Mouse (Mus musculus): ENCODE results near the gene Alg6. TPM values are rescaled to one million over a fixed set of nuclear protein-coding genes. Genes with fewer than 3 reads are reported as not detected.

The Alg6 gene
- polyA plus RNA-seq, 1 experiment from 2014 or later: 21.9 TPM

DNA sequence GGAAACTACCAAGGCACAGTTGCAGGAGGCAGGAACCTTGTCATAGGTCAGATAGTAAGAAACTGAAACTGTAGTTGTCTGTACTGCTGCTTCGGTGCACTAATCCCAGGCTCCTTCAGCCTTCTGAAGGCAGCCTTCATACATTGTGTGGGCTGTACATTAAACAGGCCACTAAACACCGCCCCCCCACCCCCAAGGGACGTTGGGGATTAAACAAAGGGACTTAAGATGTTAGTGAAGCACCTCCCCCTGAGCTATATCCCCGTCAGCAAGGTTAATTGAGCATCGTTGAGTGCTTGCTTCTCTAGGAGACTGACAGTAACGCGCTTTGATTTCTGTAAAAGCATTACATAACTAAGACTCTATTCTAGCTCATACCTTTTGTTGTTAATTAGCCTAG, 24.4 kb downstream of the Alg6 start:
- no peak overlapping the region for H3K4me2 ChIP-seq (replicated peaks)
- H3K4me1 ChIP-seq: peaks cover 6% of the 10 kb centered on the region
- H3K27me3 ChIP-seq: no peaks in the 10 kb centered on the region
- no peak overlapping the region for H3K4me3 ChIP-seq
- 37% methylated on average over 7 of the region's 7 CpGs for WGBS
- no peaks in the 10 kb centered on the region; the same call in 1 of the 2 replicates for H3K36me3 ChIP-seq
- no peaks in the 10 kb centered on the region for H3K9me3 ChIP-seq
- H3K27ac ChIP-seq: no peak overlapping the region
- no peak for ATAC-seq (ENCODE audit: low FRiP score, low read depth)
- H3K9ac ChIP-seq: no peak overlapping the region

GRCm38 (mm10) chr4:99752426-99752825, 37.0 kb downstream of the Alg6 start:
- peaks cover 29% of the 10 kb centered on the region for H3K36me3 ChIP-seq
- WGBS: 84% methylated on average over 5 of the region's 5 CpGs
- ATAC-seq (ENCODE audit: low FRiP score, low read depth): no peak
- H3K4me1 ChIP-seq: no peaks in the 10 kb centered on the region
- H3K4me2 ChIP-seq (replicated peaks): no peak overlapping the region
- no peaks in the 10 kb centered on the region for H3K9me3 ChIP-seq
- no peak overlapping the region for H3K27ac ChIP-seq
- no peak overlapping the region for H3K9ac ChIP-seq
- H3K27me3 ChIP-seq: no peaks in the 10 kb centered on the region
- H3K4me3 ChIP-seq: no peak overlapping the region

DNA sequence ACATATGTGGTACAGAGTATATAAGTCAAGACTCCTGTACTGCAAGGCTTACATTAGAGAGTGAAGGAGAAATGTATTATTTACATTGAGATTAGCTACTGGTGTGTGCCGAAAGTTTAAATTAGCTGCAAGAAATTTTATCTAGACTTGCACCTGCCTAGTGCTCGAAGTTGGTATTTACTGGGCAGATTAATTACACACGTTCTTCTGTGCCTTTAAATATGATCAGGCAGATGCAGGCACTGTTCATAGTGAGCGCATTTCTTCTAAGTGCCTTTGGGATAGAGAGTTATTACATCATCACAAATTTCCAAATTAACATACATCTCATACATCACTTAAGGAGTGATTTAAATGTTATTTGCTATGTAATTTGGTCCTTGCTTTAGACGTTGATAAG, 50.8 kb downstream of the Alg6 start:
- WGBS: 68% methylated on average over 5 of the region's 5 CpGs
- Histone ChIP-seq H3K27me3 (no peaks in the 10 kb centered on the region), H3K4me1 (no peaks in the 10 kb centered on the region), H3K27ac (no peak overlapping the region), H3K36me3 (no peaks in the 10 kb centered on the region), H3K4me3 (no peak overlapping the region), H3K9ac (no peak overlapping the region), H3K4me2 (replicated peaks) (no peak overlapping the region), H3K9me3 (no peaks in the 10 kb centered on the region)
- ATAC-seq (ENCODE audit: low FRiP score, low read depth): peak; percentile 24; the same call in 1 of the 2 replicates

- no peak overlapping the region for H3K4me3 ChIP-seq
- WGBS: 38% methylated on average over 1 of the region's 1 CpGs
- no peak overlapping the region for H3K4me2 ChIP-seq (replicated peaks)
- ATAC-seq (ENCODE audit: low FRiP score, low read depth): peak; percentile 79
- no peaks in the 10 kb centered on the region for H3K27me3 ChIP-seq
- H3K36me3 ChIP-seq: no peaks in the 10 kb centered on the region
- H3K27ac ChIP-seq: no peak overlapping the region
- H3K4me1 ChIP-seq: no peaks in the 10 kb centered on the region
- H3K9me3 ChIP-seq: no peaks in the 10 kb centered on the region
- no peak overlapping the region for H3K9ac ChIP-seq
Measured at GRCm38 (mm10) chr4:99766753-99767152, 51.3 kb downstream of the Alg6 start.

- Histone ChIP-seq H3K4me2 (replicated peaks) (no peak overlapping the region), H3K9me3 (no peaks in the 10 kb centered on the region), H3K27me3 (no peaks in the 10 kb centered on the region), H3K36me3 (no peaks in the 10 kb centered on the region), H3K4me1 (no peaks in the 10 kb centered on the region), H3K4me3 (no peak overlapping the region), H3K9ac (no peak overlapping the region), H3K27ac (no peak overlapping the region)
- no peak for ATAC-seq (ENCODE audit: low FRiP score, low read depth)
- WGBS: 97% methylated on average over 5 of the region's 5 CpGs
Measured at GRCm38 (mm10) chr4:99770555-99770954, 55.1 kb downstream of the Alg6 start.

DNA sequence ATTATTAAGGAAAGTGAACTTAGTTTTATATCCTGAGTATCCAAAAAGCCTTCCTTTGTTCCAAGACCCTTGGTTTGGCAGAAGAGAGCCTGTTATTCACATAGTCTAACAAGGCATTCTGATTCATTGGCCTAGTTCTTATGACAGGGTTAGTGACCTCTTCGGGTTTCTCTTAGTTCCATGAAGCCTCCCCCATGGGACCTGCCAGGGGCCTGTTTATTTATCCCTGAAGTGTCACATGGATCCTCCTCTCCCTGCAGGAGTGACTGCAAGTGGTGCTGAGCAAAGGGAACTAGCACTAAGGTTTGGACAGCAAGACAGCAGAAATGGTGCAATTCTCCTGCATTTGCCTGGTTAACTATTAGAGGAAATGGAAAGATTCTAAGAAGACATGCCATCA, 57.6 kb downstream of the Alg6 start:
- Histone ChIP-seq H3K4me2 (replicated peaks) (no peak overlapping the region), H3K27ac (no peak overlapping the region), H3K4me1 (no peaks in the 10 kb centered on the region), H3K4me3 (no peak overlapping the region), H3K9ac (no peak overlapping the region), H3K36me3 (no peaks in the 10 kb centered on the region; the same call in 1 of the 2 replicates), H3K27me3 (no peaks in the 10 kb centered on the region), H3K9me3 (no peaks in the 10 kb centered on the region)
- 52% methylated on average over 1 of the region's 1 CpGs for WGBS
- ATAC-seq (ENCODE audit: low FRiP score, low read depth): no peak

GRCm38 (mm10) chr4:99792365-99792764, 76.9 kb downstream of the Alg6 start:
- H3K4me3 ChIP-seq: no peak overlapping the region
- H3K27ac ChIP-seq: no peak overlapping the region
- no peak overlapping the region for H3K9ac ChIP-seq
- 82% methylated on average over 6 of the region's 6 CpGs for WGBS
- H3K4me1 ChIP-seq: no peaks in the 10 kb centered on the region
- H3K27me3 ChIP-seq: no peaks in the 10 kb centered on the region
- ATAC-seq (ENCODE audit: low FRiP score, low read depth): no peak
- H3K9me3 ChIP-seq: 0 out of 2 replicates have a peak, but pooled peaks cover 4% of the 10 kb centered on the region
- peaks cover 7% of the 10 kb centered on the region for H3K36me3 ChIP-seq
- H3K4me2 ChIP-seq (replicated peaks): no peak overlapping the region

Other genes with a start within 250 kb of the Alg6 start
- gene Foxd3, start 59.4 kb upstream of the Alg6 start, polyA plus RNA-seq (2015; fragmentation: Nextera tagmentation; extraction: Ambion mirVana): 0.74 and 0.80 TPM in 2 replicates
- 24.3 and 24.8 TPM in 2 replicates for gene Efcab7, start 113.5 kb downstream of the Alg6 start, polyA plus RNA-seq (2015; fragmentation: Nextera tagmentation; extraction: Ambion mirVana)
- gene Pgm1, start 213.8 kb downstream of the Alg6 start, polyA plus RNA-seq (2015; fragmentation: Nextera tagmentation; extraction: Ambion mirVana): 58.9 and 61.5 TPM in 2 replicates
- 36.1 and 36.8 TPM in 2 replicates for gene Itgb3bp, start 214.1 kb downstream of the Alg6 start, polyA plus RNA-seq (2015; fragmentation: Nextera tagmentation; extraction: Ambion mirVana)

Data from limb, embryonic 13.5 days (tissue).